Mouse (Mus musculus): ENCODE measurements around the gene Cyp2u1. TPM values are rescaled to one million over a fixed set of nuclear protein-coding genes. Genes with fewer than 3 reads are reported as not detected.

Cyp2u1 gene
- polyA plus RNA-seq, 1 experiment from 2014 or later = 7.7 TPM

- H3K9ac ChIP-seq (ENCODE audit: low read depth, low read length) = no peak overlapping the region
- no peaks in the 10 kb centered on the region for H3K27me3 ChIP-seq (ENCODE audit: control insufficient read depth, insufficient read depth, low read depth, low read length)
- no peak for ATAC-seq
- no peaks in the 10 kb centered on the region for H3K4me1 ChIP-seq (ENCODE audit: control insufficient read depth, insufficient read depth, low read length)
- H3K4me2 ChIP-seq (ENCODE audit: low read length) = no peak overlapping the region
- H3K4me3 ChIP-seq (ENCODE audit: low read depth, low read length) = no peak overlapping the region
- WGBS = 87% methylated on average over 12 of the region's 12 CpGs
- H3K27ac ChIP-seq (ENCODE audit: low read length) = no peak overlapping the region
- H3K36me3 ChIP-seq (ENCODE audit: control insufficient read depth, insufficient read depth, low read length) = no peaks in the 10 kb centered on the region; the same call in 1 of the 2 replicates
- H3K9me3 ChIP-seq (replicated peaks; ENCODE audit: control insufficient read depth, low read length, poor library complexity, severe bottlenecking) = no peaks in the 10 kb centered on the region; the same call in 1 of the 2 replicates
These were observed 7.4 kb downstream of the Cyp2u1 start for GRCm38 (mm10) chr3:131295513-131296200.

- H3K9me3 ChIP-seq (replicated peaks; ENCODE audit: control insufficient read depth, low read length, poor library complexity, severe bottlenecking) = no peaks in the 10 kb centered on the region; the same call in 1 of the 2 replicates
- no peak overlapping the region for H3K4me3 ChIP-seq (ENCODE audit: low read depth, low read length)
- ATAC-seq = no peak
- no peaks in the 10 kb centered on the region; the same call in 1 of the 2 replicates for H3K36me3 ChIP-seq (ENCODE audit: control insufficient read depth, insufficient read depth, low read length)
- no peak overlapping the region for H3K27ac ChIP-seq (ENCODE audit: low read length)
- H3K27me3 ChIP-seq (ENCODE audit: control insufficient read depth, insufficient read depth, low read depth, low read length) = no peaks in the 10 kb centered on the region
- no peaks in the 10 kb centered on the region for H3K4me1 ChIP-seq (ENCODE audit: control insufficient read depth, insufficient read depth, low read length)
- H3K4me2 ChIP-seq (ENCODE audit: low read length) = no peak overlapping the region
- no peak overlapping the region for H3K9ac ChIP-seq (ENCODE audit: low read depth, low read length)
- 56% methylated on average over 3 of the region's 3 CpGs for WGBS
These were observed 8.5 kb downstream of the Cyp2u1 start for GRCm38 (mm10) chr3:131294503-131294902.

- H3K9ac ChIP-seq (ENCODE audit: low read depth, low read length) = no peak overlapping the region
- no peak overlapping the region for H3K4me3 ChIP-seq (ENCODE audit: low read depth, low read length)
- 65% methylated on average over 3 of the region's 3 CpGs for WGBS
- no peak overlapping the region for H3K27ac ChIP-seq (ENCODE audit: low read length)
- H3K4me2 ChIP-seq (ENCODE audit: low read length) = no peak overlapping the region
- H3K27me3 ChIP-seq (ENCODE audit: control insufficient read depth, insufficient read depth, low read depth, low read length) = no peaks in the 10 kb centered on the region
- no peak for ATAC-seq
- no peaks in the 10 kb centered on the region; the same call in 1 of the 2 replicates for H3K9me3 ChIP-seq (replicated peaks; ENCODE audit: control insufficient read depth, low read length, poor library complexity, severe bottlenecking)
- no peaks in the 10 kb centered on the region; the same call in 1 of the 2 replicates for H3K36me3 ChIP-seq (ENCODE audit: control insufficient read depth, insufficient read depth, low read length)
- H3K4me1 ChIP-seq (ENCODE audit: control insufficient read depth, insufficient read depth, low read length) = no peaks in the 10 kb centered on the region
These were observed 10.1 kb downstream of the Cyp2u1 start for GRCm38 (mm10) chr3:131292959-131293358.

- no peaks in the 10 kb centered on the region for H3K27me3 ChIP-seq (ENCODE audit: control insufficient read depth, insufficient read depth, low read depth, low read length)
- no peak overlapping the region for H3K27ac ChIP-seq (ENCODE audit: low read length)
- no peak for ATAC-seq
- H3K9me3 ChIP-seq (replicated peaks; ENCODE audit: control insufficient read depth, low read length, poor library complexity, severe bottlenecking) = no peaks in the 10 kb centered on the region; the same call in 1 of the 2 replicates
- WGBS = 96% methylated on average over 2 of the region's 2 CpGs
- no peak overlapping the region for H3K4me2 ChIP-seq (ENCODE audit: low read length)
- no peak overlapping the region for H3K9ac ChIP-seq (ENCODE audit: low read depth, low read length)
- no peak overlapping the region for H3K4me3 ChIP-seq (ENCODE audit: low read depth, low read length)
- H3K4me1 ChIP-seq (ENCODE audit: control insufficient read depth, insufficient read depth, low read length) = no peaks in the 10 kb centered on the region
- no peaks in the 10 kb centered on the region; the same call in 1 of the 2 replicates for H3K36me3 ChIP-seq (ENCODE audit: control insufficient read depth, insufficient read depth, low read length)
These were observed 10.7 kb downstream of the Cyp2u1 start for GRCm38 (mm10) chr3:131292349-131292748.

- H3K27me3 ChIP-seq (ENCODE audit: control insufficient read depth, insufficient read depth, low read depth, low read length) = no peaks in the 10 kb centered on the region
- no peaks in the 10 kb centered on the region; the same call in 1 of the 2 replicates for H3K9me3 ChIP-seq (replicated peaks; ENCODE audit: control insufficient read depth, low read length, poor library complexity, severe bottlenecking)
- no peaks in the 10 kb centered on the region; the same call in 1 of the 2 replicates for H3K36me3 ChIP-seq (ENCODE audit: control insufficient read depth, insufficient read depth, low read length)
- H3K27ac ChIP-seq (ENCODE audit: low read length) = no peak overlapping the region
- H3K4me3 ChIP-seq (ENCODE audit: low read depth, low read length) = no peak overlapping the region
- 84% methylated on average over 4 of the region's 4 CpGs for WGBS
- no peaks in the 10 kb centered on the region for H3K4me1 ChIP-seq (ENCODE audit: control insufficient read depth, insufficient read depth, low read length)
- H3K9ac ChIP-seq (ENCODE audit: low read depth, low read length) = no peak overlapping the region
- ATAC-seq = no peak
- H3K4me2 ChIP-seq (ENCODE audit: low read length) = no peak overlapping the region
These were observed 11.1 kb downstream of the Cyp2u1 start for GRCm38 (mm10) chr3:131291890-131292289.

- H3K27ac ChIP-seq (ENCODE audit: low read length) = no peak overlapping the region
- H3K36me3 ChIP-seq (ENCODE audit: control insufficient read depth, insufficient read depth, low read length) = no peaks in the 10 kb centered on the region
- WGBS = 91% methylated on average over 4 of the region's 4 CpGs
- H3K4me3 ChIP-seq (ENCODE audit: low read depth, low read length) = no peak overlapping the region
- no peak overlapping the region for H3K4me2 ChIP-seq (ENCODE audit: low read length)
- H3K9ac ChIP-seq (ENCODE audit: low read depth, low read length) = no peak overlapping the region
- H3K9me3 ChIP-seq (replicated peaks; ENCODE audit: control insufficient read depth, low read length, poor library complexity, severe bottlenecking) = 0 out of 2 replicates have a peak, but pooled peaks cover 2% of the 10 kb centered on the region
- no peaks in the 10 kb centered on the region for H3K27me3 ChIP-seq (ENCODE audit: control insufficient read depth, insufficient read depth, low read depth, low read length)
- no peak for ATAC-seq
- H3K4me1 ChIP-seq (ENCODE audit: control insufficient read depth, insufficient read depth, low read length) = peaks cover 4% of the 10 kb centered on the region; the same call in 1 of the 2 replicates
These were observed 28.9 kb downstream of the Cyp2u1 start for GRCm38 (mm10) chr3:131274151-131274550.

- WGBS = 64% methylated on average over 10 of the region's 10 CpGs
- no peaks in the 10 kb centered on the region for H3K9me3 ChIP-seq (replicated peaks; ENCODE audit: control insufficient read depth, low read length, poor library complexity, severe bottlenecking)
- peak overlapping the region; percentile 89 for H3K4me2 ChIP-seq (ENCODE audit: low read length)
- peaks cover 4% of the 10 kb centered on the region; the same call in 1 of the 2 replicates for H3K4me1 ChIP-seq (ENCODE audit: control insufficient read depth, insufficient read depth, low read length)
- H3K27me3 ChIP-seq (ENCODE audit: control insufficient read depth, insufficient read depth, low read depth, low read length) = no peaks in the 10 kb centered on the region
- H3K27ac ChIP-seq (ENCODE audit: low read length) = no peak overlapping the region
- H3K36me3 ChIP-seq (ENCODE audit: control insufficient read depth, insufficient read depth, low read length) = no peaks in the 10 kb centered on the region
- peak overlapping the region; percentile 74 for H3K4me3 ChIP-seq (ENCODE audit: low read depth, low read length)
- peak overlapping the region; percentile 61; the same call in 1 of the 2 replicates for H3K9ac ChIP-seq (ENCODE audit: low read depth, low read length)
- peak; percentile 10 for ATAC-seq
These were observed 30.5 kb downstream of the Cyp2u1 start for GRCm38 (mm10) chr3:131272374-131273100.

GRCm38 (mm10) chr3:131271559-131272373 lies 31.3 kb downstream of the Cyp2u1 start, which contains the start of gene Hadh:
Gene Hadh, minus strand, starts transcription at chr3:131272101.
- ATAC-seq = peak; percentile 93
- H3K4me2 ChIP-seq (ENCODE audit: low read length) = peak within 1 kb of the TSS; percentile 89
- WGBS = under 1% methylated on average over 53 of the region's 54 CpGs
- no peaks in the 10 kb centered on the region for H3K27me3 ChIP-seq (ENCODE audit: control insufficient read depth, insufficient read depth, low read depth, low read length)
- no peaks in the 10 kb centered on the region for H3K9me3 ChIP-seq (replicated peaks; ENCODE audit: control insufficient read depth, low read length, poor library complexity, severe bottlenecking)
- no peak within 1 kb of the TSS for H3K27ac ChIP-seq (ENCODE audit: low read length)
- no peaks in the 10 kb centered on the region for H3K36me3 ChIP-seq (ENCODE audit: control insufficient read depth, insufficient read depth, low read length)
- peak within 1 kb of the TSS; percentile 61 for H3K9ac ChIP-seq (ENCODE audit: low read depth, low read length)
- H3K4me3 ChIP-seq (ENCODE audit: low read depth, low read length) = peak within 1 kb of the TSS; percentile 74
- peaks cover 4% of the 10 kb centered on the region; the same call in 1 of the 2 replicates for H3K4me1 ChIP-seq (ENCODE audit: control insufficient read depth, insufficient read depth, low read length)
